Mouse (Mus musculus): ENCODE results near the gene Tmco3.

DNA sequence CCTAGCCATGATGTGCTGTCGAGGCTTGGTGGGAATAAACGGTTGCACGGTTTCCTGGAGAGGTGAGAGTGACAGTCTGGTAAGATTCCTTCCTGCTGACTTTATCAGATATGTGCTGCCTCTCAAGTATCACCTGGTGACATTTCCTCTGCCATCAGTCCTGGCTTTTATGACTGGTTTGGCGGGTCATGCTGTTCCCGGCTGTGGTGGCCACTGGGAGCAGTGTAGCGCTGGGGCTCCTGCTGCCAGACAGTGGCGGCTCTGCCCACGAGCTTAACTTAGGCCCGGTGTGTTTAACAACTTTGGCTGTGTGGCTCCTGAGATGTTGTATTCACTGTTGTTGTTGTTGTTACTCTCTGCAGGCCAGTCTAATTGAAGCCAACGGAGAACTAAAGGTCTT, 68.7 kb downstream of the Tmco3 start:
- TF ChIP-seq CTCF (IDR thresholded peaks at IDR 0.05; ENCODE audit: low read depth) = peak; percentile 29; the same call in 1 of the 2 replicates
- no peak for TF ChIP-seq EP300 (IDR thresholded peaks at IDR 0.05; ENCODE audit: low read depth)

All from liver, embryonic 14.5 days (tissue).